ENCODE assay signal across 10 mouse cellular contexts in genomic region chrX:143932958-143933357, GRCm38 (mm10). TPM values are rescaled to one million over a fixed set of nuclear protein-coding genes. Genes with fewer than 3 reads are reported as not detected.
A peak's percentile ranks its signal among the peaks of the same experiment; 100 is the strongest.
DNase-seq lines count a peak whose midpoint lies in the region; ATAC-seq lines count a peak whose summit lies in the region.
"Had no signal": no experiment of that assay in that cellular context is flagged by ENCODE, and none has a peak within 500 bp of the region (broad histone marks: within the 10 kb centered on the region; RNA-seq: fewer than 3 reads in every experiment).

TSS of gene Dcx (minus strand) at chrX:143933311.

- peak; percentile 93 for ATAC-seq in frontal cortex, adult (ENCODE audit: low TSS enrichment)
- peak; percentile 79 for ATAC-seq in forebrain, embryonic 16.5 days
- peak; percentile 74; the same call in 1 of the 2 replicates for ATAC-seq in neural tube, embryonic 15.5 days (ENCODE audit: low FRiP score)

- intact Hi-C loops in left cerebral cortex, postnatal 10 days (cut with DNase I), result no loop called here

- peaks cover under 1% of the 10 kb centered on the region; the same call in 1 of the 2 replicates for H3K4me1 ChIP-seq in forebrain, embryonic 16.5 days (replicated peaks; ENCODE audit: control insufficient read depth, insufficient read depth, low read length)
- 0 out of 2 replicates have a peak, but pooled peaks cover 2% of the 10 kb centered on the region for H3K4me1 ChIP-seq in neural tube, embryonic 15.5 days
- H3K4me1 ChIP-seq: heart, embryonic 13.5 days had no signal

- H3K9me3 ChIP-seq in forebrain, embryonic 16.5 days (ENCODE audit: control insufficient read depth, low read length), result no peaks in the 10 kb centered on the region
- H3K9me3 ChIP-seq in neural tube, embryonic 15.5 days (replicated peaks), result no peaks in the 10 kb centered on the region
- H3K9me3 ChIP-seq: heart, embryonic 13.5 days had no signal

- H3K4me3 ChIP-seq in forebrain, embryonic 16.5 days (replicated peaks; ENCODE audit: low read length), result peak within 1 kb of the TSS; percentile 47
- H3K4me3 ChIP-seq in neural tube, embryonic 15.5 days (replicated peaks), result peak within 1 kb of the TSS; percentile 47
- H3K4me3 ChIP-seq: heart, embryonic 13.5 days had no signal

- H3K9ac ChIP-seq in forebrain, embryonic 16.5 days (replicated peaks; ENCODE audit: low read depth, low read length), result peak within 1 kb of the TSS; percentile 66
- H3K9ac ChIP-seq in neural tube, embryonic 15.5 days (replicated peaks), result peak within 1 kb of the TSS; percentile 51
- H3K9ac ChIP-seq: heart, embryonic 13.5 days had no signal

- peak within 1 kb of the TSS; percentile 96 for H3K27ac ChIP-seq in forebrain, embryonic 16.5 days (ENCODE audit: low read length)
- H3K27ac ChIP-seq in neural tube, embryonic 15.5 days (replicated peaks), result peak within 1 kb of the TSS; percentile 84
- H3K27ac ChIP-seq: heart, embryonic 13.5 days had no signal

- 16% methylated on average over 8 of the region's 8 CpGs for WGBS in forebrain, embryonic 16.5 days
- WGBS in neural tube, embryonic 15.5 days, result 23% methylated on average over 8 of the region's 8 CpGs

- H3K36me3 ChIP-seq in forebrain, embryonic 16.5 days (ENCODE audit: control insufficient read depth, insufficient read depth), result 0 out of 2 replicates have a peak, but pooled peaks cover 2% of the 10 kb centered on the region
- H3K36me3 ChIP-seq in neural tube, embryonic 15.5 days, result no peaks in the 10 kb centered on the region
- H3K36me3 ChIP-seq: heart, embryonic 13.5 days had no signal

- peak within 1 kb of the TSS; percentile 54 for H3K4me2 ChIP-seq in forebrain, embryonic 16.5 days (ENCODE audit: low read length)
- H3K4me2 ChIP-seq in neural tube, embryonic 15.5 days, result peak within 1 kb of the TSS; percentile 53
- H3K4me2 ChIP-seq: heart, embryonic 13.5 days had no signal

- no peak for DNase-seq in frontal cortex, postnatal 25 days (ENCODE audit: low spot score in 2 of 2)
- DNase-seq in left cerebral cortex, postnatal 10 days (ENCODE audit: extremely low spot score in 1 of 2, low spot score in 2 of 2), result peak; percentile 15 to 60
- no peak for DNase-seq in lung, postnatal 36 days
- no peak for DNase-seq in Muller cell, postnatal 12 days (ENCODE audit: inconsistent ontology term)
- no peak for DNase-seq in lung, postnatal 14 days

- no peaks in the 10 kb centered on the region for H3K27me3 ChIP-seq in forebrain, embryonic 16.5 days (replicated peaks; ENCODE audit: control insufficient read depth, insufficient read depth, low read length)
- H3K27me3 ChIP-seq in neural tube, embryonic 15.5 days (replicated peaks), result no peaks in the 10 kb centered on the region
- H3K27me3 ChIP-seq: heart, embryonic 13.5 days had no signal

RNA-seq across cellular contexts. Expression of gene Dcx, which starts in this region (rescaled TPM):
- 389 and 442 TPM in 2 replicates for polyA plus RNA-seq in forebrain, embryonic 16.5 days (2015; fragmentation: Nextera tagmentation; extraction: Ambion mirVana)
- total RNA-seq in left cerebral cortex, postnatal 10 days (2021), result 100 to 1,000 TPM; 173 to 191 TPM
- 220 and 254 TPM in 2 replicates for polyA plus RNA-seq in neural tube, embryonic 15.5 days (2015; fragmentation: Nextera tagmentation; extraction: Ambion mirVana)
- polyA plus RNA-seq: small intestine, adult 2 months had no signal

Comparison
In these comparisons a context has a peak if more than half of its experiments do, and no peak if none do; other contexts are left out.
1. DNase-seq: peak in left cerebral cortex, postnatal 10 days (2 of 2); none in frontal cortex, postnatal 25 days (0 of 2), lung, postnatal 36 days (single experiment), Muller cell, postnatal 12 days (single experiment) and lung, postnatal 14 days (single experiment).
2. Peak in every context shown above with its lines, with median percentiles within 50 percentile points of each other: ATAC-seq.